Mouse (Mus musculus): Measurements from ENCODE around the gene Bcl6b. TPM values are rescaled to one million over a fixed set of nuclear protein-coding genes. Genes with fewer than 3 reads are reported as not detected.

Bcl6b gene
- polyA plus RNA-seq (2014; fragmentation: Nextera tagmentation; extraction: Ambion mirVana): 11.9 and 13.0 TPM in 2 replicates

- no peak for ATAC-seq (replicated peaks; ENCODE audit: insufficient number of reproducible peaks, low FRiP score, low TSS enrichment)
- Histone ChIP-seq H3K27ac (ENCODE audit: low read depth, low read length) (peak within 1 kb of the TSS; percentile 93), H3K4me3 (ENCODE audit: low read depth, low read length) (peak within 1 kb of the TSS; percentile 48), H3K36me3 (ENCODE audit: control insufficient read depth, insufficient read depth, low read length) (no peaks in the 10 kb centered on the region), H3K27me3 (ENCODE audit: control insufficient read depth, insufficient read depth, low read length) (peaks cover 55% of the 10 kb centered on the region), H3K4me2 (peak within 1 kb of the TSS; percentile 68), H3K4me1 (ENCODE audit: control insufficient read depth, insufficient read depth, low read length) (peaks cover 44% of the 10 kb centered on the region), H3K9me3 (replicated peaks; ENCODE audit: control insufficient read depth, low read length) (no peaks in the 10 kb centered on the region), H3K9ac (ENCODE audit: low read depth, low read length) (peak within 1 kb of the TSS; percentile 75)
- WGBS (ENCODE audit: insufficient replicate concordance): 4% methylated on average over 39 of the region's 39 CpGs
These were observed at the start of gene Bcl6b for GRCm38 (mm10) chr11:70229260-70230010. Gene Bcl6b (minus strand): TSS chr11:70229798.

- Histone ChIP-seq H3K4me2 (no peak overlapping the region), H3K27ac (ENCODE audit: low read depth, low read length) (no peak overlapping the region), H3K9me3 (replicated peaks; ENCODE audit: control insufficient read depth, low read length) (no peaks in the 10 kb centered on the region), H3K4me1 (ENCODE audit: control insufficient read depth, insufficient read depth, low read length) (no peaks in the 10 kb centered on the region), H3K9ac (ENCODE audit: low read depth, low read length) (no peak overlapping the region), H3K27me3 (ENCODE audit: control insufficient read depth, insufficient read depth, low read length) (no peaks in the 10 kb centered on the region), H3K4me3 (ENCODE audit: low read depth, low read length) (no peak overlapping the region), H3K36me3 (ENCODE audit: control insufficient read depth, insufficient read depth, low read length) (no peaks in the 10 kb centered on the region)
- ATAC-seq (replicated peaks; ENCODE audit: insufficient number of reproducible peaks, low FRiP score, low TSS enrichment): no peak
- 74% methylated on average over 3 of the region's 3 CpGs for WGBS (ENCODE audit: insufficient replicate concordance)
These were observed 49.4 kb upstream of the Bcl6b start for GRCm38 (mm10) chr11:70278961-70279360.

GRCm38 (mm10) chr11:70271641-70272040 is 42.0 kb upstream of the Bcl6b start:
- no peaks in the 10 kb centered on the region for H3K27me3 ChIP-seq (ENCODE audit: control insufficient read depth, insufficient read depth, low read length)
- 82% methylated on average over 7 of the region's 7 CpGs for WGBS (ENCODE audit: insufficient replicate concordance)
- no peak overlapping the region for H3K4me2 ChIP-seq
- no peak overlapping the region for H3K27ac ChIP-seq (ENCODE audit: low read depth, low read length)
- no peaks in the 10 kb centered on the region for H3K4me1 ChIP-seq (ENCODE audit: control insufficient read depth, insufficient read depth, low read length)
- H3K9ac ChIP-seq (ENCODE audit: low read depth, low read length): no peak overlapping the region
- no peaks in the 10 kb centered on the region for H3K36me3 ChIP-seq (ENCODE audit: control insufficient read depth, insufficient read depth, low read length)
- ATAC-seq (replicated peaks; ENCODE audit: insufficient number of reproducible peaks, low FRiP score, low TSS enrichment): no peak
- H3K9me3 ChIP-seq (replicated peaks; ENCODE audit: control insufficient read depth, low read length): no peaks in the 10 kb centered on the region
- no peak overlapping the region for H3K4me3 ChIP-seq (ENCODE audit: low read depth, low read length)

GRCm38 (mm10) chr11:70266405-70266804 is 36.8 kb upstream of the Bcl6b start:
- Histone ChIP-seq H3K4me2 (no peak overlapping the region), H3K36me3 (ENCODE audit: control insufficient read depth, insufficient read depth, low read length) (no peaks in the 10 kb centered on the region), H3K4me3 (ENCODE audit: low read depth, low read length) (no peak overlapping the region), H3K9ac (ENCODE audit: low read depth, low read length) (no peak overlapping the region), H3K27ac (ENCODE audit: low read depth, low read length) (no peak overlapping the region), H3K4me1 (ENCODE audit: control insufficient read depth, insufficient read depth, low read length) (peaks cover 3% of the 10 kb centered on the region; the same call in 1 of the 2 replicates), H3K9me3 (replicated peaks; ENCODE audit: control insufficient read depth, low read length) (no peaks in the 10 kb centered on the region), H3K27me3 (ENCODE audit: control insufficient read depth, insufficient read depth, low read length) (no peaks in the 10 kb centered on the region)
- WGBS (ENCODE audit: insufficient replicate concordance): 70% methylated on average over 1 of the region's 1 CpGs
- ATAC-seq (replicated peaks; ENCODE audit: insufficient number of reproducible peaks, low FRiP score, low TSS enrichment): no peak

- Histone ChIP-seq H3K4me1 (ENCODE audit: control insufficient read depth, insufficient read depth, low read length) (peaks cover 3% of the 10 kb centered on the region; the same call in 1 of the 2 replicates), H3K27ac (ENCODE audit: low read depth, low read length) (no peak overlapping the region), H3K9ac (ENCODE audit: low read depth, low read length) (no peak overlapping the region), H3K36me3 (ENCODE audit: control insufficient read depth, insufficient read depth, low read length) (no peaks in the 10 kb centered on the region), H3K4me2 (no peak overlapping the region), H3K9me3 (replicated peaks; ENCODE audit: control insufficient read depth, low read length) (no peaks in the 10 kb centered on the region), H3K4me3 (ENCODE audit: low read depth, low read length) (no peak overlapping the region), H3K27me3 (ENCODE audit: control insufficient read depth, insufficient read depth, low read length) (no peaks in the 10 kb centered on the region)
- no peak for ATAC-seq (replicated peaks; ENCODE audit: insufficient number of reproducible peaks, low FRiP score, low TSS enrichment)
- WGBS (ENCODE audit: insufficient replicate concordance): 68% methylated on average over 4 of the region's 4 CpGs
These were observed 36.2 kb upstream of the Bcl6b start for GRCm38 (mm10) chr11:70265819-70266218.

- no peak overlapping the region for H3K4me2 ChIP-seq
- WGBS (ENCODE audit: insufficient replicate concordance): 36% methylated on average over 3 of the region's 3 CpGs
- H3K4me3 ChIP-seq (ENCODE audit: low read depth, low read length): no peak overlapping the region
- no peak overlapping the region for H3K9ac ChIP-seq (ENCODE audit: low read depth, low read length)
- H3K27ac ChIP-seq (ENCODE audit: low read depth, low read length): no peak overlapping the region
- H3K36me3 ChIP-seq (ENCODE audit: control insufficient read depth, insufficient read depth, low read length): no peaks in the 10 kb centered on the region
- H3K9me3 ChIP-seq (replicated peaks; ENCODE audit: control insufficient read depth, low read length): no peaks in the 10 kb centered on the region
- ATAC-seq (replicated peaks; ENCODE audit: insufficient number of reproducible peaks, low FRiP score, low TSS enrichment): no peak
- peaks cover 3% of the 10 kb centered on the region; the same call in 1 of the 2 replicates for H3K4me1 ChIP-seq (ENCODE audit: control insufficient read depth, insufficient read depth, low read length)
- H3K27me3 ChIP-seq (ENCODE audit: control insufficient read depth, insufficient read depth, low read length): no peaks in the 10 kb centered on the region
These were observed 35.7 kb upstream of the Bcl6b start for GRCm38 (mm10) chr11:70265252-70265651.

GRCm38 (mm10) chr11:70259035-70259434 is 29.4 kb upstream of the Bcl6b start:
- no peak overlapping the region for H3K4me3 ChIP-seq (ENCODE audit: low read depth, low read length)
- H3K4me1 ChIP-seq (ENCODE audit: control insufficient read depth, insufficient read depth, low read length): no peaks in the 10 kb centered on the region
- H3K27ac ChIP-seq (ENCODE audit: low read depth, low read length): no peak overlapping the region
- peaks cover 14% of the 10 kb centered on the region for H3K27me3 ChIP-seq (ENCODE audit: control insufficient read depth, insufficient read depth, low read length)
- 88% methylated on average over 4 of the region's 4 CpGs for WGBS (ENCODE audit: insufficient replicate concordance)
- no peak overlapping the region for H3K4me2 ChIP-seq
- H3K9ac ChIP-seq (ENCODE audit: low read depth, low read length): no peak overlapping the region
- H3K9me3 ChIP-seq (replicated peaks; ENCODE audit: control insufficient read depth, low read length): no peaks in the 10 kb centered on the region
- ATAC-seq (replicated peaks; ENCODE audit: insufficient number of reproducible peaks, low FRiP score, low TSS enrichment): no peak
- H3K36me3 ChIP-seq (ENCODE audit: control insufficient read depth, insufficient read depth, low read length): no peaks in the 10 kb centered on the region

- Histone ChIP-seq H3K4me1 (ENCODE audit: control insufficient read depth, insufficient read depth, low read length) (no peaks in the 10 kb centered on the region), H3K9ac (ENCODE audit: low read depth, low read length) (peak within 1 kb of the TSS; percentile 39), H3K36me3 (ENCODE audit: control insufficient read depth, insufficient read depth, low read length) (no peaks in the 10 kb centered on the region), H3K9me3 (replicated peaks; ENCODE audit: control insufficient read depth, low read length) (no peaks in the 10 kb centered on the region), H3K27me3 (ENCODE audit: control insufficient read depth, insufficient read depth, low read length) (peaks cover 37% of the 10 kb centered on the region), H3K4me2 (peak within 1 kb of the TSS; percentile 62), H3K27ac (ENCODE audit: low read depth, low read length) (no peak within 1 kb of the TSS), H3K4me3 (ENCODE audit: low read depth, low read length) (peak within 1 kb of the TSS; percentile 33)
- WGBS (ENCODE audit: insufficient replicate concordance): under 1% methylated on average over 25 of the region's 25 CpGs
- ATAC-seq (replicated peaks; ENCODE audit: insufficient number of reproducible peaks, low FRiP score, low TSS enrichment): no peak
These were observed 25.4 kb upstream of the Bcl6b start, which contains the start of gene Alox12 for GRCm38 (mm10) chr11:70254931-70255531. Gene Alox12 (minus strand): TSS chr11:70255353.

Data from heart, embryonic 11.5 days (tissue).